Mouse (Mus musculus): Measurements from ENCODE around the gene Il5. TPM values are rescaled to one million over a fixed set of nuclear protein-coding genes. Genes with fewer than 3 reads are reported as not detected.
"Not testable (repeated sequence)": the region's sequence is repeated elsewhere in the genome, so short reads cannot be mapped to it uniquely, and the experiment has no call there.

Il5 gene
- total RNA-seq, 2 experiments from 2014 or later: not detected

GRCm38 (mm10) chr11:53736771-53737572, 16.4 kb downstream of the Il5 start:
- intact Hi-C loops (cut with DNase I): loop anchor here (2.0 to 10.0 kb wide), 4 partner anchors 135 to 520 kb away; partner anchors contain the start of gene Gm9837
- peak; percentile 42 for DNase-seq (ENCODE audit: low spot score)

- DNase-seq (ENCODE audit: low spot score): peak; percentile 31
- intact Hi-C loops (cut with DNase I): loop anchor here (2.0 to 10.0 kb wide), 4 partner anchors 135 to 520 kb away; partner anchors contain the start of gene Gm9837
These were observed 17.0 kb downstream of the Il5 start for GRCm38 (mm10) chr11:53737573-53737946.

- intact Hi-C loops (cut with DNase I): no loop called here
These were observed 21.8 kb downstream of the Il5 start for GRCm38 (mm10) chr11:53742353-53742752.

GRCm38 (mm10) chr11:53745260-53745659, 24.7 kb downstream of the Il5 start:
- DNase-seq (ENCODE audit: low spot score): no peak
- intact Hi-C loops (cut with DNase I): no loop called here

More at GRCm38 (mm10) chr11:53742353-53742752, 21.8 kb downstream of the Il5 start:
- peak; percentile 11 for DNase-seq (ENCODE audit: low spot score)

- no peak for DNase-seq (ENCODE audit: low spot score)
- intact Hi-C loops (cut with DNase I): no loop called here
These were observed 27.4 kb downstream of the Il5 start for GRCm38 (mm10) chr11:53747985-53748384.

- intact Hi-C loops (cut with DNase I): no loop called here
- DNase-seq (ENCODE audit: low spot score): no peak
These were observed 28.0 kb downstream of the Il5 start for GRCm38 (mm10) chr11:53748614-53749013.

GRCm38 (mm10) chr11:53749306-53749705, 28.7 kb downstream of the Il5 start:
- intact Hi-C loops (cut with DNase I): no loop called here
- no peak for DNase-seq (ENCODE audit: low spot score)

GRCm38 (mm10) chr11:53749716-53750352, 29.2 kb downstream of the Il5 start:
- intact Hi-C loops (cut with DNase I): no loop called here
- no peak for DNase-seq (ENCODE audit: low spot score)

GRCm38 (mm10) chr11:53755011-53755595, 34.5 kb downstream of the Il5 start:
- no peak for DNase-seq (ENCODE audit: low spot score)
- intact Hi-C loops (cut with DNase I): no loop called here

GRCm38 (mm10) chr11:53757612-53758011, 37.0 kb downstream of the Il5 start:
- no peak for DNase-seq (ENCODE audit: low spot score)
- intact Hi-C loops (cut with DNase I): loop anchor here (1.0 kb wide), 1 partner anchor 92 kb away; no protein-coding TSS in a partner anchor

GRCm38 (mm10) chr11:53758033-53758432, 37.4 kb downstream of the Il5 start:
- not testable (repeated sequence) for DNase-seq (ENCODE audit: low spot score)
- intact Hi-C loops (cut with DNase I): loop anchor here (1.0 kb wide), 1 partner anchor 91 kb away; no protein-coding TSS in a partner anchor

- no peak for DNase-seq (ENCODE audit: low spot score)
- intact Hi-C loops (cut with DNase I): loop anchor here (1.0 kb wide), 1 partner anchor 90 kb away; no protein-coding TSS in a partner anchor
These were observed 38.3 kb downstream of the Il5 start for GRCm38 (mm10) chr11:53758791-53759351.

GRCm38 (mm10) chr11:53759545-53760406, 39.2 kb downstream of the Il5 start:
- DNase-seq (ENCODE audit: low spot score): no peak
- intact Hi-C loops (cut with DNase I): loop anchor here (5.0 kb wide), 1 partner anchor 58 kb away; no protein-coding TSS in a partner anchor

GRCm38 (mm10) chr11:53761284-53761683, 40.7 kb downstream of the Il5 start:
- DNase-seq (ENCODE audit: low spot score): no peak
- intact Hi-C loops (cut with DNase I): loop anchor here (5.0 kb wide), 1 partner anchor 56 kb away; no protein-coding TSS in a partner anchor

- intact Hi-C loops (cut with DNase I): loop anchor here (2.0 to 5.0 kb wide), 2 partner anchors 27 to 55 kb away; no protein-coding TSS in a partner anchor
- peak; percentile 70 for DNase-seq (ENCODE audit: low spot score)
These were observed 41.2 kb downstream of the Il5 start for GRCm38 (mm10) chr11:53761822-53762221.

GRCm38 (mm10) chr11:53762426-53762825, 41.8 kb downstream of the Il5 start:
- intact Hi-C loops (cut with DNase I): loop anchor here (2.0 to 5.0 kb wide), 2 partner anchors 26 to 55 kb away; no protein-coding TSS in a partner anchor
- DNase-seq (ENCODE audit: low spot score): no peak

GRCm38 (mm10) chr11:53762827-53763495, 42.4 kb downstream of the Il5 start:
- intact Hi-C loops (cut with DNase I): loop anchor here (2.0 to 5.0 kb wide), 2 partner anchors 26 to 54 kb away; no protein-coding TSS in a partner anchor

GRCm38 (mm10) chr11:53763496-53764140, 43.0 kb downstream of the Il5 start:
- DNase-seq (ENCODE audit: low spot score): peak; percentile 91
- intact Hi-C loops (cut with DNase I): loop anchor here (2.0 to 5.0 kb wide), 2 partner anchors 25 to 54 kb away; no protein-coding TSS in a partner anchor

More at GRCm38 (mm10) chr11:53762827-53763495, 42.4 kb downstream of the Il5 start:
- peak; percentile 83 for DNase-seq (ENCODE audit: low spot score)

Measured in heart, postnatal 25 days (tissue).